Mouse (Mus musculus): ENCODE data around the gene Dnaaf3.

The Dnaaf3 gene

GRCm38 (mm10) chr7:4492284-4493224, 39.7 kb downstream of the Dnaaf3 start:
- no peak for TF ChIP-seq GATA4 (IDR thresholded peaks at IDR 0.05; ENCODE audit: insufficient replicate concordance, low read length)

- no peak for TF ChIP-seq GATA4 (IDR thresholded peaks at IDR 0.05; ENCODE audit: insufficient replicate concordance, low read length)
Observed at GRCm38 (mm10) chr7:4491308-4491707, 40.9 kb downstream of the Dnaaf3 start.

- no peak for TF ChIP-seq GATA4 (IDR thresholded peaks at IDR 0.05; ENCODE audit: insufficient replicate concordance, low read length)
Observed at GRCm38 (mm10) chr7:4482281-4482680, 50.0 kb downstream of the Dnaaf3 start.

- no peak for TF ChIP-seq GATA4 (IDR thresholded peaks at IDR 0.05; ENCODE audit: insufficient replicate concordance, low read length)
Observed at GRCm38 (mm10) chr7:4479674-4480073, 52.6 kb downstream of the Dnaaf3 start.

- no peak for TF ChIP-seq GATA4 (IDR thresholded peaks at IDR 0.05; ENCODE audit: insufficient replicate concordance, low read length)
Observed at GRCm38 (mm10) chr7:4478796-4479291, 53.4 kb downstream of the Dnaaf3 start.

- no peak for TF ChIP-seq GATA4 (IDR thresholded peaks at IDR 0.05; ENCODE audit: insufficient replicate concordance, low read length)
Observed at GRCm38 (mm10) chr7:4478021-4478795, 54.0 kb downstream of the Dnaaf3 start.

GRCm38 (mm10) chr7:4473940-4474339, 58.3 kb downstream of the Dnaaf3 start:
- no peak for TF ChIP-seq GATA4 (IDR thresholded peaks at IDR 0.05; ENCODE audit: insufficient replicate concordance, low read length)

Data from liver, adult (tissue).